Mouse (Mus musculus): ENCODE results near the gene Setdb2.

The Setdb2 gene

DNA sequence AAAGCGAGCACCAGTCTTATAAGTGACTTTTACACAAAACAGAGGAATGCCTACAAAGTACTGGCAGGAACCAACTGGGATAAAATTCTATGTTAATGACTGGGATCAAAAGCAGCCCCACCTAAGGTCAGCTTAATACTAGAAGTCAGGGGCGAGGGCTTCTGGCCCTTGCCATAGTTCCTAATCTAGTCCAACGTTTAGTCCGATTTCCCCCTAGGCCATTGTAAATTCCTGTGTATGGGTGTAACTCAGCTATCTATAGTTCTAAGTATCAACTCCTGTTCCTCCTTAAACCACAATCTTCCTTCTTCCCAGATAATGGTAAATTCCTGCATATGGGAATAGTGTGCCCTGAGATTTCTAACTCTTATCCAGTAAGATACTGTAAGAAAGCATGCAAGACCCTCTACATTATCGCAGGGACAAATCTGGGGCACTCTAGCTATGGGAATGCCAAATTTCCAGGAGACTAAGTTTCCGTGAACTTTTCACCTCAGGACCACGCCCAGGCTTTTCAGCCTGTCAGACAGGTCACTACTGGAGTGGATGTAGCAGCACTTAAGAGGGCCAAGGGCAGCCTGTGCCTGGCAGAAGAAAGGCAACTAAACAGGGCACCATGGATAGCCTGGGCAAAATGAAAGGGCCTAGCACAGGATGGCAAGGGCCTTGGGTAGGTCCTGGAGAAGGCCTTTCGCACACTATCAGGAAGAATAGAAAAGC, 74.1 kb downstream of the Setdb2 start:
- DNase-seq, result no peak

- no peak for DNase-seq
Observed at GRCm38 (mm10) chr14:59365244-59365644, 75.4 kb downstream of the Setdb2 start, which contains the start of gene Phf11d. Phf11d (minus strand) TSS chr14:59365470.

All from cerebellum, adult 11 months (tissue).